Comparison of ENCODE assay signal across 11 mouse cellular contexts in the genomic region with DNA sequence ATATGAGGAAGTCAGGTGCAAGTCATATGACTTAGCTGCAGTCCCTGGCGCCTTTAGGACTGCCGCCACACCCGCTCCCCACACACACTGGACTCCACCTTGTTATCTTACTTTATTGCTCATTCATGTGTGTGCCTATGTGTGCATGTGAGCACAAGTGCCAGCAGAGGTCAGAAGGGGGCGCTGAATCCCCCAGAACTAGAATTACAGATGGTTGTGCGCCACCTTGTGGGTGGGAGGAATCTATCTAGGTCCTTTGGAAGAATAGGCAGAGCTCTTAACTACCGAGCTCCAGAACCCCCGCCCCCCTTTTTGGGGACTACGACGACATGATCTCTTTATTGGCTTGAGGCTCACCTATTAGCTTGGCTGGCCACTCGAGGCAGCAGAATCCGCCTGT. TPM values are rescaled to one million over a fixed set of nuclear protein-coding genes. Genes with fewer than 3 reads are reported as not detected.
A peak's percentile ranks its signal among the peaks of the same experiment; 100 is the strongest.
DNase-seq lines count a peak whose midpoint lies in the region; ATAC-seq and TF ChIP-seq lines count a peak whose summit lies in the region.
"Had no signal": no experiment of that assay in that cellular context is flagged by ENCODE, and none has a peak within 500 bp of the region (broad histone marks: within the 10 kb centered on the region; RNA-seq: fewer than 3 reads in every experiment).

No protein-coding gene starts in this region.

- H3K4me3 ChIP-seq in heart, embryonic 12.5 days = no peak overlapping the region
- no peak overlapping the region for H3K4me3 ChIP-seq in midbrain, embryonic 11.5 days (ENCODE audit: low read depth, low read length)
- no peak overlapping the region for H3K4me3 ChIP-seq in midbrain, embryonic 13.5 days (replicated peaks)
- no peak overlapping the region for H3K4me3 ChIP-seq in ES-Bruce4 (ENCODE audit: low read depth, low read length)
- H3K4me3 ChIP-seq in neural tube, embryonic 15.5 days (replicated peaks) = no peak overlapping the region
- H3K4me3 ChIP-seq: midbrain, embryonic 10.5 days had no signal

- TF ChIP-seq POLR2A in ES-Bruce4 (IDR thresholded peaks at IDR 0.05; ENCODE audit: insufficient read depth, low read length) = no peak

- DNase-seq in heart, postnatal 4 days = peak; percentile 40
- DNase-seq in midbrain, embryonic 11.5 days (ENCODE audit: low spot score, missing footprints) = peak; percentile 70
- peak; percentile 22 for DNase-seq in naive thymus-derived CD4-positive, alpha-beta T cell, adult 2 months (ENCODE audit: low read depth)
- no peak for DNase-seq in kidney, postnatal 14 days
- DNase-seq: cerebellum, postnatal 25 days had no signal

- no peak overlapping the region for H3K27ac ChIP-seq in heart, embryonic 12.5 days (ENCODE audit: poor library complexity, severe bottlenecking)
- no peak overlapping the region for H3K27ac ChIP-seq in midbrain, embryonic 11.5 days (ENCODE audit: low read depth, low read length)
- no peak overlapping the region for H3K27ac ChIP-seq in midbrain, embryonic 13.5 days
- H3K27ac ChIP-seq in ES-Bruce4 (ENCODE audit: insufficient read depth, low read length) = no peak overlapping the region
- no peak overlapping the region for H3K27ac ChIP-seq in neural tube, embryonic 15.5 days (replicated peaks)
- H3K27ac ChIP-seq: midbrain, embryonic 10.5 days had no signal

- WGBS in heart, embryonic 12.5 days = 92% methylated on average over 11 of the region's 11 CpGs
- WGBS in midbrain, embryonic 11.5 days = 96% methylated on average over 11 of the region's 11 CpGs
- WGBS in midbrain, embryonic 13.5 days = 96% methylated on average over 11 of the region's 11 CpGs
- 94% methylated on average over 11 of the region's 11 CpGs for whole genome bisulfite sequencing in neural tube, embryonic 15.5 days

- peaks cover 33% of the 10 kb centered on the region for H3K36me3 ChIP-seq in heart, embryonic 12.5 days
- H3K36me3 ChIP-seq in midbrain, embryonic 11.5 days (ENCODE audit: control insufficient read depth, insufficient read depth, low read length) = peaks cover 13% of the 10 kb centered on the region
- H3K36me3 ChIP-seq in midbrain, embryonic 13.5 days = peaks cover 32% of the 10 kb centered on the region
- H3K36me3 ChIP-seq in ES-Bruce4 (ENCODE audit: control insufficient read depth, insufficient read depth, low read length, poor library complexity, severe bottlenecking) = no peaks in the 10 kb centered on the region
- peaks cover 17% of the 10 kb centered on the region for H3K36me3 ChIP-seq in neural tube, embryonic 15.5 days
- H3K36me3 ChIP-seq: G1E had no signal

- ATAC-seq in heart, embryonic 12.5 days (ENCODE audit: insufficient number of reproducible peaks, low FRiP score) = no peak
- no peak for ATAC-seq in midbrain, embryonic 11.5 days (ENCODE audit: low FRiP score)
- no peak for ATAC-seq in midbrain, embryonic 13.5 days
- no peak for ATAC-seq in neural tube, embryonic 15.5 days (ENCODE audit: low FRiP score)

- H3K9ac ChIP-seq in heart, embryonic 12.5 days = no peak overlapping the region
- H3K9ac ChIP-seq in midbrain, embryonic 11.5 days (ENCODE audit: low read length) = no peak overlapping the region
- H3K9ac ChIP-seq in midbrain, embryonic 13.5 days (replicated peaks) = no peak overlapping the region
- no peak overlapping the region for H3K9ac ChIP-seq in ES-Bruce4 (ENCODE audit: low read depth, poor library complexity, severe bottlenecking)
- H3K9ac ChIP-seq in neural tube, embryonic 15.5 days (replicated peaks) = no peak overlapping the region

- peak; percentile 41 for TF ChIP-seq CTCF in ES-Bruce4 (IDR thresholded peaks at IDR 0.05; ENCODE audit: low read depth, low read length)

- no peaks in the 10 kb centered on the region for H3K27me3 ChIP-seq in heart, embryonic 12.5 days (replicated peaks)
- H3K27me3 ChIP-seq in midbrain, embryonic 11.5 days (ENCODE audit: control insufficient read depth, insufficient read depth, low read length) = no peaks in the 10 kb centered on the region
- H3K27me3 ChIP-seq in midbrain, embryonic 13.5 days = no peaks in the 10 kb centered on the region
- H3K27me3 ChIP-seq in ES-Bruce4 (ENCODE audit: control insufficient read depth, insufficient read depth, low read length, poor library complexity, severe bottlenecking) = no peaks in the 10 kb centered on the region
- H3K27me3 ChIP-seq in neural tube, embryonic 15.5 days (replicated peaks) = no peaks in the 10 kb centered on the region

- TF ChIP-seq EP300 in ES-Bruce4 (IDR thresholded peaks at IDR 0.05; ENCODE audit: insufficient read depth, low read depth, low read length) = no peak

- H3K4me2 ChIP-seq in heart, embryonic 12.5 days = no peak overlapping the region
- no peak overlapping the region for H3K4me2 ChIP-seq in midbrain, embryonic 11.5 days
- no peak overlapping the region for H3K4me2 ChIP-seq in midbrain, embryonic 13.5 days (replicated peaks)
- no peak overlapping the region for H3K4me2 ChIP-seq in neural tube, embryonic 15.5 days

- H3K9me3 ChIP-seq in heart, embryonic 12.5 days (replicated peaks) = 0 out of 2 replicates have a peak, but pooled peaks cover 3% of the 10 kb centered on the region
- no peaks in the 10 kb centered on the region; the same call in 1 of the 2 replicates for H3K9me3 ChIP-seq in midbrain, embryonic 11.5 days (ENCODE audit: control insufficient read depth, low read length)
- H3K9me3 ChIP-seq in midbrain, embryonic 13.5 days = no peaks in the 10 kb centered on the region
- peaks cover 4% of the 10 kb centered on the region for H3K9me3 ChIP-seq in ES-Bruce4 (replicated peaks; ENCODE audit: control insufficient read depth, insufficient read depth, low read length, poor library complexity, severe bottlenecking)
- H3K9me3 ChIP-seq in neural tube, embryonic 15.5 days (replicated peaks) = no peaks in the 10 kb centered on the region

- no peaks in the 10 kb centered on the region for H3K4me1 ChIP-seq in heart, embryonic 12.5 days (replicated peaks)
- no peaks in the 10 kb centered on the region for H3K4me1 ChIP-seq in midbrain, embryonic 11.5 days (ENCODE audit: control insufficient read depth, insufficient read depth, low read length)
- no peaks in the 10 kb centered on the region for H3K4me1 ChIP-seq in midbrain, embryonic 13.5 days (replicated peaks)
- peaks cover 3% of the 10 kb centered on the region for H3K4me1 ChIP-seq in ES-Bruce4 (ENCODE audit: control insufficient read depth, insufficient read depth, low read length)
- H3K4me1 ChIP-seq in neural tube, embryonic 15.5 days = 0 out of 2 replicates have a peak, but pooled peaks cover 6% of the 10 kb centered on the region
- H3K4me1 ChIP-seq: midbrain, embryonic 10.5 days had no signal

RNA-seq across cellular contexts. Expression of gene Mkrn1, which starts 39.8 kb away (rescaled TPM):
- total RNA-seq in heart, postnatal 4 days (2021) = 10 to 100 TPM; 47.3 to 84.9 TPM
- polyA plus RNA-seq in heart, embryonic 12.5 days (2016; fragmentation: Nextera tagmentation; extraction: Ambion mirVana) = 52.7 and 55.1 TPM in 2 replicates
- 128 and 131 TPM in 2 replicates for polyA plus RNA-seq in midbrain, embryonic 11.5 days (2014; fragmentation: Nextera tagmentation; extraction: Ambion mirVana)
- 242 and 259 TPM in 2 replicates for polyA plus RNA-seq in midbrain, embryonic 13.5 days (2015; fragmentation: Nextera tagmentation; extraction: Ambion mirVana)
- 350 and 361 TPM in 2 replicates for polyA plus RNA-seq in ES-Bruce4 (2011; ENCODE audit: insufficient read depth, insufficient read length, low read depth, missing spikeins)
- 203 and 231 TPM in 2 replicates for polyA plus RNA-seq in neural tube, embryonic 15.5 days (2015; fragmentation: Nextera tagmentation; extraction: Ambion mirVana)
